Mouse (Mus musculus): Measurements from ENCODE around the gene P4ha2. TPM values are rescaled to one million over a fixed set of nuclear protein-coding genes. Genes with fewer than 3 reads are reported as not detected.

The P4ha2 gene
- total RNA-seq (2021): 10 to 100 TPM; 21.1 to 22.4 TPM
- long read RNA-seq, experiment 1, partial matches to known transcripts: 1 of 10 reads
- long read RNA-seq, experiment 1, other reads (novel, unspliced or antisense): 3 of 10 reads
- long read RNA-seq, experiment 2, transcript P4ha2-202 (16 exons, 2,263 nt): major isoform, 6 of 25 reads
- long read RNA-seq, experiment 2, transcript P4ha2-201 (16 exons, 2,230 nt): minor isoform, 5 of 25 reads
- long read RNA-seq, experiment 2, partial matches to known transcripts: 9 of 25 reads
- long read RNA-seq, experiment 2, other reads (novel, unspliced or antisense): 5 of 25 reads

GRCm38 (mm10) chr11:54100045-54100691 lies at the start of gene P4ha2:
TSS of gene P4ha2 (plus strand) at chr11:54100095.
- DNase-seq (ENCODE audit: low spot score in 2 of 2): no peak

- DNase-seq (ENCODE audit: low spot score in 2 of 2): no peak
Measured at GRCm38 (mm10) chr11:54050205-54050604, 49.7 kb upstream of the P4ha2 start.

- no peak for DNase-seq (ENCODE audit: low spot score in 2 of 2)
Measured at GRCm38 (mm10) chr11:54051161-54051560, 48.7 kb upstream of the P4ha2 start.

GRCm38 (mm10) chr11:54052128-54052527 lies 47.8 kb upstream of the P4ha2 start:
- no peak for DNase-seq (ENCODE audit: low spot score in 2 of 2)

GRCm38 (mm10) chr11:54053090-54053489 lies 46.8 kb upstream of the P4ha2 start:
- DNase-seq (ENCODE audit: low spot score in 2 of 2): no peak

GRCm38 (mm10) chr11:54054257-54054656 lies 45.6 kb upstream of the P4ha2 start:
- peak in 1 of 2 experiments; percentile 72 for DNase-seq (ENCODE audit: low spot score in 2 of 2)

GRCm38 (mm10) chr11:54056132-54056531 lies 43.8 kb upstream of the P4ha2 start:
- peak in 1 of 2 experiments; percentile 66 for DNase-seq (ENCODE audit: low spot score in 2 of 2)

- no peak for DNase-seq (ENCODE audit: low spot score in 2 of 2)
Measured at GRCm38 (mm10) chr11:54057428-54057827, 42.5 kb upstream of the P4ha2 start.

GRCm38 (mm10) chr11:54058056-54058617 lies 41.8 kb upstream of the P4ha2 start:
- no peak for DNase-seq (ENCODE audit: low spot score in 2 of 2)

GRCm38 (mm10) chr11:54058643-54059042 lies 41.3 kb upstream of the P4ha2 start:
- DNase-seq (ENCODE audit: low spot score in 2 of 2): peak; percentile 58 to 69

- DNase-seq (ENCODE audit: low spot score in 2 of 2): no peak
Measured at GRCm38 (mm10) chr11:54059526-54059925, 40.4 kb upstream of the P4ha2 start.

GRCm38 (mm10) chr11:54060316-54060715 lies 39.6 kb upstream of the P4ha2 start:
- DNase-seq (ENCODE audit: low spot score in 2 of 2): no peak

- no peak for DNase-seq (ENCODE audit: low spot score in 2 of 2)
Measured at GRCm38 (mm10) chr11:54062086-54062752, 37.7 kb upstream of the P4ha2 start.

- DNase-seq (ENCODE audit: low spot score in 2 of 2): no peak
Measured at GRCm38 (mm10) chr11:54062753-54063471, 37.0 kb upstream of the P4ha2 start.

- no peak for DNase-seq (ENCODE audit: low spot score in 2 of 2)
Measured at GRCm38 (mm10) chr11:54063472-54063775, 36.5 kb upstream of the P4ha2 start.

- DNase-seq (ENCODE audit: low spot score in 2 of 2): no peak
Measured at GRCm38 (mm10) chr11:54064412-54064978, 35.4 kb upstream of the P4ha2 start.

- DNase-seq (ENCODE audit: low spot score in 2 of 2): no peak
Measured at GRCm38 (mm10) chr11:54065106-54065914, 34.6 kb upstream of the P4ha2 start.

- DNase-seq (ENCODE audit: low spot score in 2 of 2): no peak
Measured at GRCm38 (mm10) chr11:54065915-54066178, 34.0 kb upstream of the P4ha2 start.

- no peak for DNase-seq (ENCODE audit: low spot score in 2 of 2)
Measured at GRCm38 (mm10) chr11:54066400-54066799, 33.5 kb upstream of the P4ha2 start.

GRCm38 (mm10) chr11:54067318-54067995 lies 32.4 kb upstream of the P4ha2 start:
- no peak for DNase-seq (ENCODE audit: low spot score in 2 of 2)

Data from layer of hippocampus, postnatal 14 days (tissue).